Mouse (Mus musculus) thymus, postnatal 36 days (tissue): ENCODE data around the gene Tbx21.

Experiments used
- DNase-seq, 2 experiments: peaks; one replicate each; pipeline ENCODE4 v3.0.0; 2022; ENCODE audit warnings: mixed read lengths in 2 of 2

Tbx21 gene

GRCm38 (mm10) chr11:97114671-97115601 lies at the start of gene Tbx21:
Tbx21 (minus strand) TSS chr11:97115331.
- peak; percentile 31 to 50 for DNase-seq

GRCm38 (mm10) chr11:97160341-97160740 lies 45.2 kb upstream of the Tbx21 start:
- DNase-seq: no peak

- peak in 1 of 2 experiments; percentile 0 for DNase-seq
These were observed 41.9 kb upstream of the Tbx21 start for GRCm38 (mm10) chr11:97156999-97157398.

- DNase-seq: peak in 1 of 2 experiments; percentile 25
These were observed 37.6 kb upstream of the Tbx21 start for GRCm38 (mm10) chr11:97152662-97153287.

GRCm38 (mm10) chr11:97152023-97152426 lies 36.9 kb upstream of the Tbx21 start:
- peak in 1 of 2 experiments; percentile 3 for DNase-seq

GRCm38 (mm10) chr11:97151343-97151801 lies 36.2 kb upstream of the Tbx21 start, which contains the start of gene Tbkbp1:
Tbkbp1 (minus strand) TSS chr11:97151495.
- DNase-seq: peak in 1 of 2 experiments; percentile 39

GRCm38 (mm10) chr11:97150411-97151330 lies 35.5 kb upstream of the Tbx21 start:
- peak in 1 of 2 experiments; percentile 33 for DNase-seq

GRCm38 (mm10) chr11:97149995-97150410 lies 34.9 kb upstream of the Tbx21 start:
- DNase-seq: no peak

- DNase-seq: no peak
These were observed 33.9 kb upstream of the Tbx21 start for GRCm38 (mm10) chr11:97149026-97149425.

- no peak for DNase-seq
These were observed 33.5 kb upstream of the Tbx21 start for GRCm38 (mm10) chr11:97148591-97148990.

GRCm38 (mm10) chr11:97147333-97147732 lies 32.2 kb upstream of the Tbx21 start:
- no peak for DNase-seq

GRCm38 (mm10) chr11:97146724-97147123 lies 31.6 kb upstream of the Tbx21 start:
- DNase-seq: peak; percentile 65 to 75

- no peak for DNase-seq
These were observed 30.8 kb upstream of the Tbx21 start for GRCm38 (mm10) chr11:97145951-97146350.

GRCm38 (mm10) chr11:97145320-97145719 lies 30.2 kb upstream of the Tbx21 start:
- DNase-seq: no peak

GRCm38 (mm10) chr11:97143196-97143900 lies 28.2 kb upstream of the Tbx21 start:
- DNase-seq: peak in 1 of 2 experiments; percentile 39

GRCm38 (mm10) chr11:97142159-97142608 lies 27.1 kb upstream of the Tbx21 start:
- DNase-seq: peak in 1 of 2 experiments; percentile 49

GRCm38 (mm10) chr11:97140811-97141210 lies 25.7 kb upstream of the Tbx21 start:
- no peak for DNase-seq

- no peak for DNase-seq
These were observed 24.1 kb upstream of the Tbx21 start for GRCm38 (mm10) chr11:97139256-97139655.

GRCm38 (mm10) chr11:97138554-97139226 lies 23.6 kb upstream of the Tbx21 start:
- DNase-seq: no peak

GRCm38 (mm10) chr11:97133270-97133669 lies 18.1 kb upstream of the Tbx21 start:
- DNase-seq: no peak

- no peak for DNase-seq
These were observed 17.1 kb upstream of the Tbx21 start for GRCm38 (mm10) chr11:97132185-97132584.
